ENCODE assay signal across 9 mouse cellular contexts in the genomic region with DNA sequence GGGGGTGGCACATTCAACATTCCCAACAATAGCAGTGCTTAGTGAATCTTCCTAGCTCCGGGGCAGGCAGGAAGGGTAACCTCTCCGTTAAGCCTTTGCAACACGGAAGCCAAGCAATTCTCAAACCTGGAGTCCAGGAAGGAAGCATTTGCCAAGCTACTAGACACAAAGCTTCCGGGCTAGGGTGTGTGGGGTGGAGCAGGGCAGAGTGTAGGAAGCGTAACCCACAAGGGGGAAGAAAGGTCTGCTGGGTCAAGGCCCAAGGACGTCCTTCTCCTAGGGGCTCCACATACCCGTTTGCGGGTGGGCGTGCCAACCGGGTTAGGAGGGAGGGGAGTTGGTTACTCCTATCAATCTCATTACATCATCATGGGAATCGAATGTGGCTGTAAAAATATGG. TPM values are rescaled to one million over a fixed set of nuclear protein-coding genes. Genes with fewer than 3 reads are reported as not detected.
DNase-seq lines count a peak whose midpoint lies in the region.
"Not testable (repeated sequence)": the region's sequence is repeated elsewhere in the genome, so short reads cannot be mapped to it uniquely, and the experiment has no call there.
"Had no signal": no experiment of that assay in that cellular context is flagged by ENCODE, and none has a peak within 500 bp of the region (broad histone marks: within the 10 kb centered on the region; RNA-seq: fewer than 3 reads in every experiment).

No protein-coding gene starts in this region.

- intact Hi-C loops in gastrocnemius, postnatal 14 days (cut with DNase I; ENCODE audit: low total_unique reads): not testable (repeated sequence)

- DNase-seq in adrenal gland, postnatal 10 days: peak; percentile 22
- DNase-seq in gastrocnemius, postnatal 14 days: peak; percentile 4
- peak; percentile 33 for DNase-seq in kidney, adult 11 months
- peak; percentile 29 to 62 for DNase-seq in kidney, postnatal 36 days
- DNase-seq in lung, postnatal 10 days: peak; percentile 38
- peak; percentile 40 for DNase-seq in naive thymus-derived CD4-positive, alpha-beta T cell, adult 2 months (ENCODE audit: low read depth)
- DNase-seq in thymus, postnatal 14 days: peak; percentile 41

RNA-seq across cellular contexts. Expression of gene Gm49673, which starts 31.2 kb away (rescaled TPM):
- total RNA-seq in adrenal gland, postnatal 10 days (2021): under 1 TPM in 1 of 2 experiments, not detected in 1; 0.39 TPM
- total RNA-seq in gastrocnemius, postnatal 14 days (2021): under 1 TPM in 1 of 2 experiments, not detected in 1; 0.14 TPM
- total RNA-seq: gastrocnemius, postnatal 36 days; megakaryocyte-erythroid progenitor cell, adult 5-6 weeks had no signal

RNA-seq across cellular contexts. Expression of gene Rnaset2a, which starts 31.5 kb away (rescaled TPM):
- total RNA-seq in adrenal gland, postnatal 10 days (2021): 10 to 100 TPM; 41.7 to 42.4 TPM
- 10 to 100 TPM; 13.9 to 14.6 TPM for total RNA-seq in gastrocnemius, postnatal 14 days (2021)

RNA-seq across cellular contexts. Expression of gene Fgfr1op, which starts 48.9 kb away (rescaled TPM):
- 10 to 100 TPM; 14.2 to 22.8 TPM for total RNA-seq in adrenal gland, postnatal 10 days (2021)
- total RNA-seq in gastrocnemius, postnatal 14 days (2021): 10 to 100 TPM; 11.7 to 13.4 TPM

Comparison
In these comparisons a context has a peak if more than half of its experiments do, and no peak if none do; other contexts are left out.
1. Peak in every context shown above with its lines: DNase-seq.